Mouse (Mus musculus): ENCODE results near the gene Samd7. TPM values are rescaled to one million over a fixed set of nuclear protein-coding genes. Genes with fewer than 3 reads are reported as not detected.
A peak's percentile ranks its signal among the peaks of the same experiment; 100 is the strongest.

Samd7 gene
- polyA plus RNA-seq, 1 experiment from 2014 or later: not detected

DNA sequence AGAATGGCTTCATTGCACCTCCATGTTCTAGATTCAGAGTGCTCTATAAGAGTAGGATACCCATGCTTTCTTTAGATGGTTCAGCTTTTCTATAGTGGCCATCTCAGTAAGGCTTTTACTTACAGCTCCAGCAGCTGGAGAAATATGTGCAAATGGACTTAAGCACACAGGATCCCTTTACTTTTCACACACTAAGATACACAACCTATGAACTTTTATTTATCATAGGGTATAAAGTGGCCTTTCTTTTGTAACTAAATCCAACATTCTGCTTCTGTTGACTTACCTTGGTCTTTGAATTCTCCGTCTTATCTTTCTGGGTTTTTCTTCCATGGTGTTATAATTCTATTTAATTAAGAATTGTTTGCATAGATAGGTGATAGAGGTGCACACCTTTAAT, 25.5 kb downstream of the Samd7 start:
- Histone ChIP-seq H3K27me3 (replicated peaks; ENCODE audit: control insufficient read depth, insufficient read depth, low read length) (no peaks in the 10 kb centered on the region), H3K9me3 (replicated peaks; ENCODE audit: control insufficient read depth, low read length) (no peaks in the 10 kb centered on the region), H3K9ac (ENCODE audit: low read length) (no peak overlapping the region), H3K4me3 (ENCODE audit: low read depth, low read length) (no peak overlapping the region), H3K4me2 (ENCODE audit: low read length) (no peak overlapping the region), H3K4me1 (ENCODE audit: control insufficient read depth, insufficient read depth, low read length) (no peaks in the 10 kb centered on the region), H3K36me3 (ENCODE audit: control insufficient read depth, insufficient read depth, low read length) (no peaks in the 10 kb centered on the region), H3K27ac (ENCODE audit: low read depth, low read length) (no peak overlapping the region)
- WGBS: 98% methylated on average over 1 of the region's 1 CpGs
- DNase-seq (ENCODE audit: low spot score) (no peak), ATAC-seq (no peak)

GRCm38 (mm10) chr3:30772631-30773030, 26.5 kb downstream of the Samd7 start:
- no peak overlapping the region for H3K4me3 ChIP-seq (ENCODE audit: low read depth, low read length)
- no peaks in the 10 kb centered on the region for H3K9me3 ChIP-seq (replicated peaks; ENCODE audit: control insufficient read depth, low read length)
- no peaks in the 10 kb centered on the region for H3K36me3 ChIP-seq (ENCODE audit: control insufficient read depth, insufficient read depth, low read length)
- H3K4me2 ChIP-seq (ENCODE audit: low read length): no peak overlapping the region
- ATAC-seq (no peak), DNase-seq (ENCODE audit: low spot score) (no peak)
- H3K27ac ChIP-seq (ENCODE audit: low read depth, low read length): no peak overlapping the region
- H3K9ac ChIP-seq (ENCODE audit: low read length): no peak overlapping the region
- no peaks in the 10 kb centered on the region for H3K4me1 ChIP-seq (ENCODE audit: control insufficient read depth, insufficient read depth, low read length)
- WGBS: 77% methylated on average over 4 of the region's 4 CpGs
- no peaks in the 10 kb centered on the region for H3K27me3 ChIP-seq (replicated peaks; ENCODE audit: control insufficient read depth, insufficient read depth, low read length)

GRCm38 (mm10) chr3:30774677-30775076, 28.6 kb downstream of the Samd7 start:
- Histone ChIP-seq H3K9ac (ENCODE audit: low read length) (no peak overlapping the region), H3K9me3 (replicated peaks; ENCODE audit: control insufficient read depth, low read length) (no peaks in the 10 kb centered on the region), H3K27ac (ENCODE audit: low read depth, low read length) (no peak overlapping the region), H3K4me1 (ENCODE audit: control insufficient read depth, insufficient read depth, low read length) (no peaks in the 10 kb centered on the region), H3K36me3 (ENCODE audit: control insufficient read depth, insufficient read depth, low read length) (no peaks in the 10 kb centered on the region), H3K27me3 (replicated peaks; ENCODE audit: control insufficient read depth, insufficient read depth, low read length) (no peaks in the 10 kb centered on the region), H3K4me2 (ENCODE audit: low read length) (no peak overlapping the region), H3K4me3 (ENCODE audit: low read depth, low read length) (no peak overlapping the region)
- DNase-seq (ENCODE audit: low spot score): no peak
- WGBS: 97% methylated on average over 5 of the region's 5 CpGs
- no peak for ATAC-seq

DNA sequence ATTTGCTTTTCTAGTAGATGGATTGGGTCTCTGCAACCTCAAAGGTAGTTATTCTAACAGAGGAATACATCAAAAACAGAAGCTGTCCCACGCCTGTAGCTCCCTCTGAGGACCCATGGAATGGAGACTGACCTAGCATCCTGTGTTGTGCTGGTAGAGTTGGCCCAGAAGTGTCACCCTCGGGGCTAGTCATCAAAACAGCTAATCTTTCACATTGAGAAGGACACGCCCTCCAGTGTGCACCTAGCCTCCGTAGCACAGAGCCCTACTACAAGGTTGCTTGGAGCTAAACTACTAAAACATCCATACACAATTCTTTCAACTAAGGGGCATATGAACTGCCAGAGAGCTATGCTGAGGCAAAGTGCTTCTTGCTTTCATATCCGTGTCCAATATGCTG, 31.9 kb downstream of the Samd7 start:
- Histone ChIP-seq H3K9ac (ENCODE audit: low read length) (no peak overlapping the region), H3K4me2 (ENCODE audit: low read length) (no peak overlapping the region), H3K9me3 (replicated peaks; ENCODE audit: control insufficient read depth, low read length) (no peaks in the 10 kb centered on the region), H3K36me3 (ENCODE audit: control insufficient read depth, insufficient read depth, low read length) (no peaks in the 10 kb centered on the region), H3K27ac (ENCODE audit: low read depth, low read length) (no peak overlapping the region), H3K4me1 (ENCODE audit: control insufficient read depth, insufficient read depth, low read length) (no peaks in the 10 kb centered on the region), H3K4me3 (ENCODE audit: low read depth, low read length) (no peak overlapping the region), H3K27me3 (replicated peaks; ENCODE audit: control insufficient read depth, insufficient read depth, low read length) (no peaks in the 10 kb centered on the region)
- ATAC-seq: no peak
- DNase-seq (ENCODE audit: low spot score): no peak
- 80% methylated on average over 5 of the region's 5 CpGs for WGBS

DNA sequence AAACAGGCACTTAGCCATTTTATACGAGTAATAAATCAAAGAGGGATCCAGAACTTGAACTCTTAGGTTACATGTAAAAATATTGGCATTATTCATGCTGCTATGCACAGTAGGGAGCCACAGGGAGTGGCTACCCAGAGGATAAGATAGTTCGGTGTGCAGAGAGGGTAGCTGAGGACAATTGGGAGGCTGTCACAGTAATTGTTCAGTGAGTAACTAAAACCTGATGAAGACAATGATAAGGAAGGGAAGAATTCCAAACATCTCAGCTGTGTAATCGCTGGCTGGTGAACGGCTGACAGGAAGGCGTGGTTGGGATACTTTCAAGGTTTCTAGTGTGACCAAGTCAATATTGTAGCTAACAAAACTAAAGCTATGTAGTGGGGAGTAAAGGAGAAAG, 42.4 kb downstream of the Samd7 start:
- H3K27me3 ChIP-seq (replicated peaks; ENCODE audit: control insufficient read depth, insufficient read depth, low read length): no peaks in the 10 kb centered on the region
- H3K4me3 ChIP-seq (ENCODE audit: low read depth, low read length): no peak overlapping the region
- no peak overlapping the region for H3K4me2 ChIP-seq (ENCODE audit: low read length)
- no peaks in the 10 kb centered on the region for H3K4me1 ChIP-seq (ENCODE audit: control insufficient read depth, insufficient read depth, low read length)
- H3K36me3 ChIP-seq (ENCODE audit: control insufficient read depth, insufficient read depth, low read length): no peaks in the 10 kb centered on the region
- no peak for ATAC-seq
- DNase-seq (ENCODE audit: low spot score): no peak
- H3K27ac ChIP-seq (ENCODE audit: low read depth, low read length): no peak overlapping the region
- no peak overlapping the region for H3K9ac ChIP-seq (ENCODE audit: low read length)
- no peaks in the 10 kb centered on the region for H3K9me3 ChIP-seq (replicated peaks; ENCODE audit: control insufficient read depth, low read length)
- 40% methylated on average over 5 of the region's 5 CpGs for WGBS

- DNase-seq (ENCODE audit: low spot score) (peak; percentile 95), ATAC-seq (peak; percentile 99)
- WGBS: under 1% methylated on average over 54 of the region's 62 CpGs
- Histone ChIP-seq H3K4me2 (ENCODE audit: low read length) (peak within 1 kb of the TSS; percentile 75), H3K4me3 (ENCODE audit: low read depth, low read length) (peak within 1 kb of the TSS; percentile 94), H3K9me3 (replicated peaks; ENCODE audit: control insufficient read depth, low read length) (no peaks in the 10 kb centered on the region), H3K27me3 (replicated peaks; ENCODE audit: control insufficient read depth, insufficient read depth, low read length) (no peaks in the 10 kb centered on the region), H3K36me3 (ENCODE audit: control insufficient read depth, insufficient read depth, low read length) (no peaks in the 10 kb centered on the region), H3K9ac (ENCODE audit: low read length) (peak within 1 kb of the TSS; percentile 98), H3K27ac (ENCODE audit: low read depth, low read length) (peak within 1 kb of the TSS; percentile 90), H3K4me1 (ENCODE audit: control insufficient read depth, insufficient read depth, low read length) (0 out of 2 replicates have a peak, but pooled peaks cover 4% of the 10 kb centered on the region)
Observed at GRCm38 (mm10) chr3:30792737-30793402, 46.8 kb downstream of the Samd7 start, which contains the start of gene Sec62. Gene Sec62 (plus strand): TSS chr3:30792875.

DNA sequence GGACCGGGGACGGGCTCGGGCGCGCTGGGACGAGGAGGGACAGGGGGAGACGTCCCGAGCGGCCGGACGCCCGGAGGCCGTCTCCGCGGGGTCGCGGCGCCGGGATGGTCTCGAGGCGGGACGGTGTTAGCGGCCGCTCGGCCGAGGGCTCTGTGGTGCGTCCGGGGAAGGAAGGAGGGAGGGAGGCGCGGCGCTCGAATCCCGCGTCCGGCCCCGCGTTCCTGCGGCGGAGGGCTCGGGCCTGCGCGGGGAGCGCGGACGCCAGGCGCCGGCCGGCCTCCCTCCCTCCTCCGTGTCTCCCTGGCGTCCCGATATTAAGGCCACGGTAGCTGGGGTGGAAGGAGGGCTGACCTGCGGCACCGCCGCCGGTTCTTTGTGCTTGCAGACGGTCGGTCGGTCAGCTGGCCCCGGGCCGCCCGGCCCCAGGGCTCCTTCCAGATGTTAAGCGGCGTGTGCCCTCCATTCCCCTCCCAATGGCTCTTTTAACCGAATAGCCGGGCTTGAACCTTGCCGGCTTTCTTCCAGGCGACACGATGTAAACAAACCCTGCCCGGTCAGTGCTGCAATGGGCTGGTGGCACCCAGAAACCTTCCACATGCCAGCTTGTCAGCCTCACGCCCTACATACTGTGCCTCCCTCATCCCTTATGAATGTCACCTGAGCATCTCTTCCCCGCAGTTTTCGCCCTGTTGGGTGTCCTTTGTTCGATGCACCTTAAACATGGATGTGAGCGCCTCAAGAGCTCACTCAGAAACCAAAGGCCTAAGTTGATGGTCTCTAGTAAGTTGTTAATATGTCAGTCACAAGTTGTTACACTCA, 47.5 kb downstream of the Samd7 start:
- DNase-seq (ENCODE audit: low spot score): peak; percentile 39
- under 1% methylated on average over 69 of the region's 75 CpGs for WGBS
- peak; percentile 83 for ATAC-seq

GRCm38 (mm10) chr3:30802171-30802570, 56.1 kb downstream of the Samd7 start:
- no peak overlapping the region for H3K4me3 ChIP-seq (ENCODE audit: low read depth, low read length)
- WGBS: 99% methylated on average over 3 of the region's 3 CpGs
- no peak overlapping the region for H3K27ac ChIP-seq (ENCODE audit: low read depth, low read length)
- DNase-seq (ENCODE audit: low spot score): no peak
- H3K4me1 ChIP-seq (ENCODE audit: control insufficient read depth, insufficient read depth, low read length): no peaks in the 10 kb centered on the region
- ATAC-seq: no peak
- no peaks in the 10 kb centered on the region for H3K27me3 ChIP-seq (replicated peaks; ENCODE audit: control insufficient read depth, insufficient read depth, low read length)
- H3K9ac ChIP-seq (ENCODE audit: low read length): no peak overlapping the region
- no peak overlapping the region for H3K4me2 ChIP-seq (ENCODE audit: low read length)
- H3K36me3 ChIP-seq (ENCODE audit: control insufficient read depth, insufficient read depth, low read length): peaks cover 35% of the 10 kb centered on the region
- no peaks in the 10 kb centered on the region for H3K9me3 ChIP-seq (replicated peaks; ENCODE audit: control insufficient read depth, low read length)

More for the DNA sequence above, 47.5 kb downstream of the Samd7 start:
- peak overlapping the region; percentile 75 for H3K4me2 ChIP-seq (ENCODE audit: low read length)
- H3K9me3 ChIP-seq (replicated peaks; ENCODE audit: control insufficient read depth, low read length): no peaks in the 10 kb centered on the region
- peak overlapping the region; percentile 90 for H3K27ac ChIP-seq (ENCODE audit: low read depth, low read length)
- H3K27me3 ChIP-seq (replicated peaks; ENCODE audit: control insufficient read depth, insufficient read depth, low read length): no peaks in the 10 kb centered on the region
- H3K9ac ChIP-seq (ENCODE audit: low read length): peak overlapping the region; percentile 98
- H3K36me3 ChIP-seq (ENCODE audit: control insufficient read depth, insufficient read depth, low read length): no peaks in the 10 kb centered on the region
- peak overlapping the region; percentile 94 for H3K4me3 ChIP-seq (ENCODE audit: low read depth, low read length)
- 0 out of 2 replicates have a peak, but pooled peaks cover 4% of the 10 kb centered on the region for H3K4me1 ChIP-seq (ENCODE audit: control insufficient read depth, insufficient read depth, low read length)

DNA sequence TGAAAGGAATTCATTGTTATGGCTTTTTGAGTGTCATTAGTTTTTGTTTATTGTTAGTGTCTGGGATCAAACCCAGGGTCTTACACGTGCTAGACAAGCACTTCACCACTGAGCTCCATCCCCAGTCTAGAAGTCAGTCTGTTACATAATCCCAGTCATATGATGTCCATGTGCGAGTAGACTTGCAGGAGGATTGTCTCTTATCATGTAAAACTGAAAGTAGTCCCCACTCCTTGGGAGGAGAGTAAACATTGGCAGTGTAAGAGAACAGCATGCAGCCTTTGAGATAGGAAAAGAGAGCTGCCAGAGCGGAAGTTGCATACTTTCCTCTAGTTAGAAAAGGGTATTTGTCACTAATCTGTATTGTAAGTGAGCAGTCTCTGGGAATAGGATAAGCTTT, 66.8 kb downstream of the Samd7 start:
- no peak overlapping the region for H3K4me3 ChIP-seq (ENCODE audit: low read depth, low read length)
- DNase-seq (ENCODE audit: low spot score) (no peak), ATAC-seq (no peak)
- no peaks in the 10 kb centered on the region for H3K27me3 ChIP-seq (replicated peaks; ENCODE audit: control insufficient read depth, insufficient read depth, low read length)
- H3K4me2 ChIP-seq (ENCODE audit: low read length): no peak overlapping the region
- no peak overlapping the region for H3K9ac ChIP-seq (ENCODE audit: low read length)
- peaks cover 58% of the 10 kb centered on the region for H3K36me3 ChIP-seq (ENCODE audit: control insufficient read depth, insufficient read depth, low read length)
- no peak overlapping the region for H3K27ac ChIP-seq (ENCODE audit: low read depth, low read length)
- no peaks in the 10 kb centered on the region for H3K9me3 ChIP-seq (replicated peaks; ENCODE audit: control insufficient read depth, low read length)
- H3K4me1 ChIP-seq (ENCODE audit: control insufficient read depth, insufficient read depth, low read length): no peaks in the 10 kb centered on the region
- 61% methylated on average over 3 of the region's 3 CpGs for WGBS

Data from forebrain, embryonic 14.5 days (tissue).